Mouse (Mus musculus) spleen, adult 2 months (tissue): Measurements from ENCODE around the gene Pan3.

Experiments
- CTCF ChIP-seq: fragments of 200-500 bp; IDR thresholded peaks from 2 replicates; pipeline ENCODE4 v1.5.1; 2011; ENCODE audit warnings: mild to moderate bottlenecking, inconsistent platforms; ENCODE audit not compliant: insufficient read depth, insufficient read length, insufficient replicate concordance; ENCODE audit errors: extremely low read depth
- POLR2A ChIP-seq: fragments of 200-500 bp; IDR thresholded peaks from 2 replicates; pipeline ENCODE4 v1.6.1; 2011; ENCODE audit warnings: low read depth, low read length, inconsistent platforms

DNA sequence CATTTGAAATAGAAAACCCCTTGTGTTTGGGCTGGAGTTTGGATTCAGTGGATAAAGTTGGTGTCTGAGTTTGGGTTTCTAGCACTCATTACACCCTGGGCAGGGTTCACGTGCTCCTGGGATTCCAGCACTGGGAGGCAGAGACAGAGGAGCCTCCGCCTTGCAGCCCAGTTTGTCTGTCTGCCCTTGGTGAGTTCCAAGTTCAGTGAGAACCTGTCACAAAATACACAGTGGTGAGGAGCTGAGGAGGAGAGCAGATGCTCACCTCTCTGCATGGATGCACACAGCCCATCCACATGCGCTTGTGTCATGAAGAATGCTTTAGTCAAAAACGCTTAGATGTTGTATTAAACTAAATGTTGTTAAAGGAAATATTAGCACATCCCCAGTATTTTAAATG is 67.0 kb downstream of the Pan3 start:
- TF ChIP-seq POLR2A, result no peak
- no peak for TF ChIP-seq CTCF
